Mouse (Mus musculus): ENCODE data around the gene Ext2. TPM values are rescaled to one million over a fixed set of nuclear protein-coding genes. Genes with fewer than 3 reads are reported as not detected.

Gene Ext2
- polyA plus RNA-seq (2015; fragmentation: Nextera tagmentation; extraction: Ambion mirVana): 126 and 132 TPM in 2 replicates

GRCm38 (mm10) chr2:93822045-93822749 lies at the start of gene Ext2:
TSS of gene Ext2 (minus strand) at chr2:93822568.
- Histone ChIP-seq H3K9ac (peak within 1 kb of the TSS; percentile 94), H3K4me2 (replicated peaks) (peak within 1 kb of the TSS; percentile 67), H3K4me3 (replicated peaks) (peak within 1 kb of the TSS; percentile 89), H3K4me1 (peaks cover 10% of the 10 kb centered on the region), H3K9me3 (replicated peaks) (no peaks in the 10 kb centered on the region), H3K27me3 (no peaks in the 10 kb centered on the region), H3K36me3 (peaks cover 13% of the 10 kb centered on the region), H3K27ac (replicated peaks) (no peak within 1 kb of the TSS)
- under 1% methylated on average over 66 of the region's 66 CpGs for WGBS
- peak; percentile 90 for ATAC-seq (ENCODE audit: insufficient number of reproducible peaks, low FRiP score, low TSS enrichment, low read depth)

GRCm38 (mm10) chr2:93871411-93871925 lies 49.1 kb upstream of the Ext2 start:
- H3K9ac ChIP-seq: no peak overlapping the region
- H3K9me3 ChIP-seq (replicated peaks): no peaks in the 10 kb centered on the region
- H3K4me1 ChIP-seq: peaks cover 10% of the 10 kb centered on the region; the same call in 1 of the 2 replicates
- 88% methylated on average over 4 of the region's 4 CpGs for WGBS
- 0 out of 2 replicates have a peak overlapping the region, but pooled peaks have one; percentile 22 for H3K27ac ChIP-seq (replicated peaks)
- peaks cover 4% of the 10 kb centered on the region; the same call in 1 of the 2 replicates for H3K27me3 ChIP-seq
- no peak overlapping the region for H3K4me3 ChIP-seq (replicated peaks)
- H3K4me2 ChIP-seq (replicated peaks): no peak overlapping the region
- no peaks in the 10 kb centered on the region for H3K36me3 ChIP-seq
- no peak for ATAC-seq (ENCODE audit: insufficient number of reproducible peaks, low FRiP score, low TSS enrichment, low read depth)

GRCm38 (mm10) chr2:93870842-93871241 lies 48.5 kb upstream of the Ext2 start:
- no peak overlapping the region for H3K4me3 ChIP-seq (replicated peaks)
- no peak overlapping the region for H3K4me2 ChIP-seq (replicated peaks)
- 37% methylated on average over 4 of the region's 4 CpGs for WGBS
- ATAC-seq (ENCODE audit: insufficient number of reproducible peaks, low FRiP score, low TSS enrichment, low read depth): no peak
- no peak overlapping the region for H3K9ac ChIP-seq
- H3K9me3 ChIP-seq (replicated peaks): no peaks in the 10 kb centered on the region
- no peak overlapping the region for H3K27ac ChIP-seq (replicated peaks)
- peaks cover 10% of the 10 kb centered on the region; the same call in 1 of the 2 replicates for H3K4me1 ChIP-seq
- H3K27me3 ChIP-seq: peaks cover 4% of the 10 kb centered on the region; the same call in 1 of the 2 replicates
- no peaks in the 10 kb centered on the region for H3K36me3 ChIP-seq

- Histone ChIP-seq H3K4me2 (replicated peaks) (no peak within 1 kb of the TSS), H3K4me3 (replicated peaks) (no peak within 1 kb of the TSS), H3K4me1 (peaks cover 10% of the 10 kb centered on the region; the same call in 1 of the 2 replicates), H3K27me3 (peaks cover 4% of the 10 kb centered on the region; the same call in 1 of the 2 replicates), H3K27ac (replicated peaks) (no peak within 1 kb of the TSS), H3K36me3 (no peaks in the 10 kb centered on the region), H3K9me3 (replicated peaks) (no peaks in the 10 kb centered on the region), H3K9ac (no peak within 1 kb of the TSS)
- 64% methylated on average over 7 of the region's 7 CpGs for WGBS
- no peak for ATAC-seq (ENCODE audit: insufficient number of reproducible peaks, low FRiP score, low TSS enrichment, low read depth)
Measured at GRCm38 (mm10) chr2:93869107-93869600, 46.8 kb upstream of the Ext2 start, which contains the start of gene Accsl. TSS of gene Accsl (minus strand) at chr2:93869157.

- 84% methylated on average over 11 of the region's 11 CpGs for WGBS
- Histone ChIP-seq H3K4me1 (peaks cover 8% of the 10 kb centered on the region; the same call in 1 of the 2 replicates), H3K27me3 (peaks cover 4% of the 10 kb centered on the region; the same call in 1 of the 2 replicates), H3K4me3 (replicated peaks) (no peak overlapping the region), H3K9me3 (replicated peaks) (no peaks in the 10 kb centered on the region), H3K4me2 (replicated peaks) (no peak overlapping the region), H3K36me3 (no peaks in the 10 kb centered on the region), H3K27ac (replicated peaks) (no peak overlapping the region), H3K9ac (no peak overlapping the region)
- no peak for ATAC-seq (ENCODE audit: insufficient number of reproducible peaks, low FRiP score, low TSS enrichment, low read depth)
Measured at GRCm38 (mm10) chr2:93868566-93868965, 46.2 kb upstream of the Ext2 start.

GRCm38 (mm10) chr2:93863229-93863628 lies 40.9 kb upstream of the Ext2 start:
- Histone ChIP-seq H3K27ac (replicated peaks) (no peak overlapping the region), H3K9me3 (replicated peaks) (no peaks in the 10 kb centered on the region), H3K4me1 (no peaks in the 10 kb centered on the region), H3K36me3 (no peaks in the 10 kb centered on the region), H3K4me3 (replicated peaks) (no peak overlapping the region), H3K27me3 (peaks cover 1% of the 10 kb centered on the region; the same call in 1 of the 2 replicates), H3K4me2 (replicated peaks) (no peak overlapping the region), H3K9ac (no peak overlapping the region)
- WGBS: 63% methylated on average over 4 of the region's 4 CpGs
- no peak for ATAC-seq (ENCODE audit: insufficient number of reproducible peaks, low FRiP score, low TSS enrichment, low read depth)

GRCm38 (mm10) chr2:93858845-93859244 lies 36.5 kb upstream of the Ext2 start:
- 70% methylated on average over 12 of the region's 12 CpGs for WGBS
- Histone ChIP-seq H3K27ac (replicated peaks) (no peak overlapping the region), H3K4me1 (no peaks in the 10 kb centered on the region), H3K36me3 (no peaks in the 10 kb centered on the region), H3K4me3 (replicated peaks) (no peak overlapping the region), H3K9me3 (replicated peaks) (no peaks in the 10 kb centered on the region), H3K9ac (no peak overlapping the region), H3K27me3 (no peaks in the 10 kb centered on the region), H3K4me2 (replicated peaks) (no peak overlapping the region)
- ATAC-seq (ENCODE audit: insufficient number of reproducible peaks, low FRiP score, low TSS enrichment, low read depth): no peak

GRCm38 (mm10) chr2:93851303-93851702 lies 28.9 kb upstream of the Ext2 start:
- Histone ChIP-seq H3K4me3 (replicated peaks) (no peak overlapping the region), H3K4me1 (peaks cover 9% of the 10 kb centered on the region), H3K9me3 (replicated peaks) (no peaks in the 10 kb centered on the region), H3K36me3 (no peaks in the 10 kb centered on the region), H3K4me2 (replicated peaks) (no peak overlapping the region), H3K27ac (replicated peaks) (no peak overlapping the region), H3K9ac (no peak overlapping the region), H3K27me3 (no peaks in the 10 kb centered on the region)
- 46% methylated on average over 1 of the region's 1 CpGs for WGBS
- ATAC-seq (ENCODE audit: insufficient number of reproducible peaks, low FRiP score, low TSS enrichment, low read depth): no peak

GRCm38 (mm10) chr2:93850317-93850944 lies 28.1 kb upstream of the Ext2 start:
- Histone ChIP-seq H3K4me1 (peaks cover 9% of the 10 kb centered on the region), H3K9ac (no peak overlapping the region), H3K27me3 (no peaks in the 10 kb centered on the region), H3K4me2 (replicated peaks) (peak overlapping the region; percentile 68), H3K4me3 (replicated peaks) (peak overlapping the region; percentile 61; the same call in 1 of the 2 replicates), H3K36me3 (no peaks in the 10 kb centered on the region), H3K9me3 (replicated peaks) (no peaks in the 10 kb centered on the region), H3K27ac (replicated peaks) (no peak overlapping the region)
- ATAC-seq (ENCODE audit: insufficient number of reproducible peaks, low FRiP score, low TSS enrichment, low read depth): no peak
- 30% methylated on average over 13 of the region's 13 CpGs for WGBS

- peak; percentile 87 for ATAC-seq (ENCODE audit: insufficient number of reproducible peaks, low FRiP score, low TSS enrichment, low read depth)
- Histone ChIP-seq H3K4me2 (replicated peaks) (peak within 1 kb of the TSS; percentile 68), H3K27ac (replicated peaks) (peak within 1 kb of the TSS; percentile 87), H3K36me3 (no peaks in the 10 kb centered on the region), H3K4me1 (peaks cover 9% of the 10 kb centered on the region), H3K9ac (peak within 1 kb of the TSS; percentile 74), H3K9me3 (replicated peaks) (no peaks in the 10 kb centered on the region), H3K27me3 (no peaks in the 10 kb centered on the region), H3K4me3 (replicated peaks) (peak within 1 kb of the TSS; percentile 61)
- under 1% methylated on average over 28 of the region's 28 CpGs for WGBS
Measured at GRCm38 (mm10) chr2:93849505-93850089, 27.2 kb upstream of the Ext2 start, which contains the start of gene Accs. TSS of gene Accs (minus strand) at chr2:93849943.

GRCm38 (mm10) chr2:93841349-93841748 lies 19.0 kb upstream of the Ext2 start:
- WGBS: 88% methylated on average over 3 of the region's 3 CpGs
- no peak overlapping the region for H3K4me3 ChIP-seq (replicated peaks)
- H3K9me3 ChIP-seq (replicated peaks): no peaks in the 10 kb centered on the region
- peaks cover 62% of the 10 kb centered on the region for H3K36me3 ChIP-seq
- H3K4me1 ChIP-seq: no peaks in the 10 kb centered on the region
- H3K27me3 ChIP-seq: no peaks in the 10 kb centered on the region
- H3K4me2 ChIP-seq (replicated peaks): no peak overlapping the region
- H3K9ac ChIP-seq: no peak overlapping the region
- ATAC-seq (ENCODE audit: insufficient number of reproducible peaks, low FRiP score, low TSS enrichment, low read depth): no peak
- no peak overlapping the region for H3K27ac ChIP-seq (replicated peaks)

All from embryonic facial prominence, embryonic 15.5 days (tissue).